Mouse (Mus musculus) forebrain, embryonic 13.5 days (tissue): ENCODE measurements around the gene Rab7. TPM values are rescaled to one million over a fixed set of nuclear protein-coding genes. Genes with fewer than 3 reads are reported as not detected.

ENCODE experiments used
- ATAC-seq: fragments of 200-750 bp; cut with Nextera tagmentation; 2 replicates; pipeline ENCODE4 v1.8.0; 2017
- H3K27ac ChIP-seq: fragments of 300-500 bp; sonication (generic); 2 replicates; pipeline ENCODE4 v1.5.1; 2015; ENCODE audit warnings: inconsistent platforms, mild to moderate bottlenecking, moderate library complexity
- H3K27me3 ChIP-seq: fragments of 300-500 bp; sonication (generic); 2 replicates; pipeline ENCODE4 v1.6.1; 2015; ENCODE audit warnings: mild to moderate bottlenecking, inconsistent platforms
- H3K36me3 ChIP-seq: fragments of 300-500 bp; sonication (generic); 2 replicates; pipeline ENCODE4 v1.6.1; 2015; ENCODE audit warnings: mild to moderate bottlenecking, inconsistent platforms; ENCODE audit not compliant: poor library complexity, severe bottlenecking
- H3K4me1 ChIP-seq: fragments of 300-500 bp; sonication (generic); 2 replicates; pipeline ENCODE4 v1.6.1; 2015; ENCODE audit warnings: inconsistent platforms
- H3K4me2 ChIP-seq: fragments of 300-500 bp; sonication (generic); 2 replicates; pipeline ENCODE4 v1.6.1; 2015; ENCODE audit warnings: inconsistent platforms, mild to moderate bottlenecking, moderate library complexity
- H3K4me3 ChIP-seq: fragments of 300-500 bp; sonication (generic); 2 replicates; pipeline ENCODE4 v1.5.1; 2015; ENCODE audit warnings: mild to moderate bottlenecking, inconsistent platforms
- H3K9ac ChIP-seq: fragments of 300-500 bp; sonication (generic); 2 replicates; pipeline ENCODE4 v1.6.1; 2015; ENCODE audit warnings: mild to moderate bottlenecking, inconsistent platforms
- H3K9me3 ChIP-seq: fragments of 300-500 bp; sonication (generic); replicated peaks from 2 replicates; pipeline ENCODE4 v1.6.1; 2016; ENCODE audit warnings: inconsistent platforms
- WGBS: fragments of 180-500 bp; shearing (Covaris S2); methylation state at CpG from one replicate; pipeline ENCODE4 v1.1.7; 2015; 5-methylcytosine and 5-hydroxymethylcytosine counted together
- polyA plus RNA-seq: library from polyadenylated mRNA; unstranded; fragments of >200 nt; fragmentation: Nextera tagmentation; extraction: Ambion mirVana; gene quantifications from 2 replicates; pipeline ENCODE4 v1.2.1, GENCODE M21; 2015

Rab7 gene
- polyA plus RNA-seq, 1 experiment from 2014 or later, result 233 TPM

DNA sequence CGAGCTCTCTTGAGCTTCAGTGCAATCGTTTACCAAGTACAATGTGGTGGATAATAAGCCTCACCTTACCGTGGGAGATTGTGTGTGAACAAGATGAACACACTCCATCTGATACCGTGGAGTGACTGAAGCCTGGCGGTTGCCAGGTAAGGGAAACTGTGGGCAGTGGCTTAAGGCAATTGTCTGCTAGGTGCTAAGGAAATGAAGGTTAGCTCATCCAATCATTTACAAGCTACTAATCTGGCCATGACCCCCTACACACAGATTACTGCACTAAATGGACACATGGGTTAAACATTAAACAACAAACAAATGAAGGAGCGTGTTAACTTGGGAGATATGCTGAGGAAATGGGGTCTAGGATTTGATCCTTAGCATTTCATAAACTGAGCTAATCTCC lies 3.9 kb upstream of the Rab7 start:
- no peaks in the 10 kb centered on the region for H3K9me3 ChIP-seq
- peaks cover 51% of the 10 kb centered on the region for H3K27me3 ChIP-seq
- H3K4me2 ChIP-seq, result no peak overlapping the region
- 77% methylated on average over 6 of the region's 6 CpGs for WGBS
- no peak overlapping the region for H3K9ac ChIP-seq
- H3K4me1 ChIP-seq, result peaks cover 5% of the 10 kb centered on the region
- no peak for ATAC-seq
- H3K27ac ChIP-seq, result no peak overlapping the region
- H3K36me3 ChIP-seq, result no peaks in the 10 kb centered on the region
- no peak overlapping the region for H3K4me3 ChIP-seq

DNA sequence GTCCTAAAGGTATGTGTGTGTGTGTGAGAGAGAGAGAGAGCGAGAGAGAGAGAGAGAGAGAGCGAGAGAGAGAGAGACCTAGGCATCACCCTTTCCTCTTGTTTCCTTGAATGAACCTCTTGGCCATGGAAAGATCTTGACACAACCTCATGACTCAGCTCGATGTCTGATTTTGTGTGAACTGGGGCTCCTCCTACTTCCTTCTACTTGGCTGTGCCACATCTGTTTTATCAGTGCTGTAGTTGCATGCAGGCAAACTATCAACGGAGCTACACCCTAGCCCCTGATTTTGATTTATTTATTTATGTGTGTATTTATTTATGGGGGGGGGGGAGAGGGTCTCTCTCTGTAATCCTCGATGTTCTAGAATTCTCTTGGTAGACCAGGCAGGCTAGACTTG lies 2.8 kb upstream of the Rab7 start:
- ATAC-seq, result no peak
- H3K4me3 ChIP-seq, result no peak overlapping the region
- H3K9me3 ChIP-seq, result no peaks in the 10 kb centered on the region
- 87% methylated on average over 5 of the region's 5 CpGs for WGBS
- no peak overlapping the region for H3K9ac ChIP-seq
- H3K4me1 ChIP-seq, result peaks cover 17% of the 10 kb centered on the region
- no peaks in the 10 kb centered on the region for H3K36me3 ChIP-seq
- peaks cover 41% of the 10 kb centered on the region for H3K27me3 ChIP-seq
- no peak overlapping the region for H3K27ac ChIP-seq
- H3K4me2 ChIP-seq, result no peak overlapping the region

GRCm38 (mm10) chr6:88045406-88045766 lies 316 bp upstream of the Rab7 start:
- Histone ChIP-seq H3K4me2 (peak overlapping the region; percentile 99), H3K9ac (no peak overlapping the region), H3K36me3 (no peaks in the 10 kb centered on the region), H3K4me1 (peaks cover 34% of the 10 kb centered on the region), H3K4me3 (peak overlapping the region; percentile 98), H3K27me3 (peaks cover 21% of the 10 kb centered on the region), H3K27ac (peak overlapping the region; percentile 68; the same call in 1 of the 2 replicates), H3K9me3 (no peaks in the 10 kb centered on the region)
- 29% methylated on average over 3 of the region's 3 CpGs for WGBS
- ATAC-seq, result no peak

- H3K9ac ChIP-seq, result peak overlapping the region; percentile 96
- peak overlapping the region; percentile 99 for H3K4me2 ChIP-seq
- no peak for ATAC-seq
- H3K27ac ChIP-seq, result peak overlapping the region; percentile 76
- peaks cover 19% of the 10 kb centered on the region for H3K27me3 ChIP-seq
- WGBS, result 7% methylated on average over 3 of the region's 3 CpGs
- peaks cover 34% of the 10 kb centered on the region for H3K4me1 ChIP-seq
- H3K36me3 ChIP-seq, result peaks cover 4% of the 10 kb centered on the region; the same call in 1 of the 2 replicates
- no peaks in the 10 kb centered on the region for H3K9me3 ChIP-seq
- H3K4me3 ChIP-seq, result peak overlapping the region; percentile 98
These were observed 865 bp downstream of the Rab7 start for GRCm38 (mm10) chr6:88044234-88044576.

DNA sequence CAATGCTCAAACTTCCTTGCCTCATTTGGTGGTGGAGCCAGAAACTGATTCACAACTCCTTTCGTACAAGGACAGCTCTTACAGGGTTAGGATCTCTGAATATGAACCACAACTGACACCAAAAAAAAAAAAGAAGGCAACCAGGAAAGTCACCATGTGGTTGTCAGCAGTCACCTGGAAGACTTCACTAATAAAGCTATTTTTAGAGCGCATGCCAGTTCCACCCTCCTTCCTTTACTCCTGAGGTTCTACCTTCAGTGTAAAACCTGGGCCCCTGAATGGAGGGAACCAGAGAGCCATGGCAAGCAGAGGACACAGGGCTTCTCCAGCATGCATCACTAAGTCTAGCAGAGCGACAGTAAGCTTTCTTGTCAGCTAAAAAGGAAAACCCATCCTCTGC lies 2.7 kb downstream of the Rab7 start:
- Histone ChIP-seq H3K36me3 (peaks cover 5% of the 10 kb centered on the region; the same call in 1 of the 2 replicates), H3K9ac (0 out of 2 replicates have a peak overlapping the region, but pooled peaks have one; percentile 10), H3K4me2 (no peak overlapping the region), H3K27ac (no peak overlapping the region), H3K27me3 (peaks cover 10% of the 10 kb centered on the region), H3K4me3 (no peak overlapping the region), H3K9me3 (no peaks in the 10 kb centered on the region), H3K4me1 (peaks cover 38% of the 10 kb centered on the region)
- 94% methylated on average over 3 of the region's 3 CpGs for WGBS
- ATAC-seq, result no peak

DNA sequence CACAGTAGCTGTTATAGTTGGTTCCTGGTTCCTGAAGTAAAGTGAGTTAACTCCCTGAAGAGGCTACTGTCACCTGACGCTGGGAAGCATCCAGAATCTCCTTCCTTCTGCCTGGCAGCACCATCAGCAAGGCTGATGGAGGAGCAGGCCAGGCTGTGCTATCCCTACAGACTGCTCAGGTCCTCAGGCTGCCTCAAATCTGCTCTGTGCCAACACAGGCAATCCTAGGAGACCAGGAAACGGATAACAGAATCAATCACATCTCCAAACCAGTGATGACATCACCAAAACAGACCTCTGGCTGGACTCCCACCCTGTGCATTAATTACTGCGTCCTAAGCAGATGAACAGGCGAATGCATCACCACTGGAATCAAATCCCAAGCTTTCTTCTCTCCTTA lies 3.8 kb downstream of the Rab7 start:
- H3K4me2 ChIP-seq, result no peak overlapping the region
- H3K4me1 ChIP-seq, result peaks cover 38% of the 10 kb centered on the region
- H3K27ac ChIP-seq, result no peak overlapping the region
- 74% methylated on average over 4 of the region's 4 CpGs for WGBS
- no peaks in the 10 kb centered on the region for H3K9me3 ChIP-seq
- ATAC-seq, result no peak
- no peak overlapping the region for H3K4me3 ChIP-seq
- no peaks in the 10 kb centered on the region for H3K27me3 ChIP-seq
- H3K9ac ChIP-seq, result no peak overlapping the region
- H3K36me3 ChIP-seq, result peaks cover 14% of the 10 kb centered on the region; the same call in 1 of the 2 replicates

GRCm38 (mm10) chr6:88039426-88039825 lies 5.6 kb downstream of the Rab7 start:
- H3K9me3 ChIP-seq, result no peaks in the 10 kb centered on the region
- no peak overlapping the region for H3K27ac ChIP-seq
- H3K4me2 ChIP-seq, result no peak overlapping the region
- peaks cover 17% of the 10 kb centered on the region; the same call in 1 of the 2 replicates for H3K36me3 ChIP-seq
- H3K4me3 ChIP-seq, result no peak overlapping the region
- no peak for ATAC-seq
- WGBS, result 94% methylated on average over 4 of the region's 4 CpGs
- H3K9ac ChIP-seq, result no peak overlapping the region
- H3K27me3 ChIP-seq, result no peaks in the 10 kb centered on the region
- peaks cover 37% of the 10 kb centered on the region for H3K4me1 ChIP-seq

- Histone ChIP-seq H3K4me1 (peaks cover 18% of the 10 kb centered on the region), H3K27me3 (no peaks in the 10 kb centered on the region), H3K27ac (no peak overlapping the region), H3K36me3 (peaks cover 17% of the 10 kb centered on the region; the same call in 1 of the 2 replicates), H3K4me3 (no peak overlapping the region), H3K9me3 (no peaks in the 10 kb centered on the region), H3K4me2 (no peak overlapping the region), H3K9ac (no peak overlapping the region)
- WGBS, result 82% methylated on average over 4 of the region's 4 CpGs
- no peak for ATAC-seq
These were observed 7.5 kb downstream of the Rab7 start for GRCm38 (mm10) chr6:88037471-88038045.

- Histone ChIP-seq H3K9ac (no peak overlapping the region), H3K36me3 (peaks cover 21% of the 10 kb centered on the region), H3K4me2 (no peak overlapping the region), H3K4me1 (peaks cover 4% of the 10 kb centered on the region), H3K4me3 (no peak overlapping the region), H3K27ac (no peak overlapping the region), H3K27me3 (no peaks in the 10 kb centered on the region), H3K9me3 (no peaks in the 10 kb centered on the region)
- 96% methylated on average over 3 of the region's 3 CpGs for WGBS
- ATAC-seq, result no peak
These were observed 11.6 kb downstream of the Rab7 start for GRCm38 (mm10) chr6:88033504-88033903.

GRCm38 (mm10) chr6:88030432-88030831 lies 14.6 kb downstream of the Rab7 start:
- Histone ChIP-seq H3K27me3 (no peaks in the 10 kb centered on the region), H3K36me3 (peaks cover 15% of the 10 kb centered on the region), H3K4me1 (no peaks in the 10 kb centered on the region), H3K27ac (no peak overlapping the region), H3K4me2 (no peak overlapping the region), H3K9ac (no peak overlapping the region), H3K4me3 (no peak overlapping the region), H3K9me3 (no peaks in the 10 kb centered on the region)
- WGBS, result 93% methylated on average over 2 of the region's 2 CpGs
- ATAC-seq, result no peak

DNA sequence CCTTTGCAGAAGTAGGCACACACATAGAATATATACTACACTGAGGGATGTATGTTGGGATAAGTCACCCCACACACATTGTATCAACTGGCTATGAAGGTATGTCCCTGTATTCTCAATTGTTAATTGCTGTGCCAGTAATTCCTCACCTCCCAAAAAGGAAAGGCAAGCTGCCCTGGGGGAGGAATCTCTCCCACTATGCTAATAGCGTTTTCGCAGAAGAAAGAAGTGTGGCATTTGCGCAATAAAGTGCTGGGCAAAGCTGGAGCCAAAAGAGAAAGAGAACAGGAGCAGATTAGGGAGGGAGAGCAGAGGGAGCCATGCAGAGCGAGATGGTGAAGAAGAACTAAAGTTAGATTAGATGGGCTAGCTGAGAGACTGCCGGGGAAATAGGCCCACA lies 17.7 kb downstream of the Rab7 start:
- H3K9me3 ChIP-seq, result no peaks in the 10 kb centered on the region
- H3K9ac ChIP-seq, result no peak overlapping the region
- ATAC-seq, result no peak
- H3K4me1 ChIP-seq, result no peaks in the 10 kb centered on the region
- peaks cover 19% of the 10 kb centered on the region for H3K36me3 ChIP-seq
- no peaks in the 10 kb centered on the region for H3K27me3 ChIP-seq
- H3K4me2 ChIP-seq, result no peak overlapping the region
- WGBS, result 72% methylated on average over 5 of the region's 5 CpGs
- no peak overlapping the region for H3K27ac ChIP-seq
- H3K4me3 ChIP-seq, result no peak overlapping the region

GRCm38 (mm10) chr6:88023316-88023890 lies 21.7 kb downstream of the Rab7 start:
- Histone ChIP-seq H3K9me3 (no peaks in the 10 kb centered on the region), H3K27me3 (no peaks in the 10 kb centered on the region), H3K4me1 (no peaks in the 10 kb centered on the region), H3K27ac (no peak overlapping the region), H3K4me3 (no peak overlapping the region), H3K4me2 (no peak overlapping the region), H3K9ac (no peak overlapping the region), H3K36me3 (0 out of 2 replicates have a peak, but pooled peaks cover 9% of the 10 kb centered on the region)
- ATAC-seq, result no peak
- WGBS, result 96% methylated on average over 10 of the region's 10 CpGs

DNA sequence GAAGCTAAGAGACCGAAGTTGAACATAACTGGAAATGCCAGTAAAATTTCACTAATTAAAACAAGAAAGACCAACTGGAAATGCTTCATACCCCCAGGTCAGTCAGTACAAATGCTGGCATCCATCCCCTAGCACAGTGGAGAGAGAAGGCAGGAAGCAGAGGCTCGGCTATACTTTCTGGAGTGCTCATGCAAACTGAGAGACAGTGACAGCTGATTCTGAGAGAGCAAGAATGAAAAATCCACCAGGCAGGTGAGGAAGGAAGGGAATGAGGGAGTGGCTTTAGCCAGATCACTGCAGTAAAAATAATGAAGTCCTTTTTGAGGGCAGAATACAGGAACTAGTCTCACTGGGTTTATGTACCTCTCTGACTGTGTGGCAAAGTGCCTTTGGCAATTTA lies 25.9 kb downstream of the Rab7 start:
- ATAC-seq, result no peak
- H3K9me3 ChIP-seq, result no peaks in the 10 kb centered on the region
- H3K4me3 ChIP-seq, result no peak overlapping the region
- no peaks in the 10 kb centered on the region for H3K4me1 ChIP-seq
- H3K36me3 ChIP-seq, result no peaks in the 10 kb centered on the region
- WGBS, result 93% methylated on average over 2 of the region's 2 CpGs
- H3K27me3 ChIP-seq, result no peaks in the 10 kb centered on the region
- no peak overlapping the region for H3K4me2 ChIP-seq
- no peak overlapping the region for H3K27ac ChIP-seq
- H3K9ac ChIP-seq, result no peak overlapping the region
